Mouse (Mus musculus): Measurements from ENCODE around the gene Gm3415. TPM values are rescaled to one million over a fixed set of nuclear protein-coding genes. Genes with fewer than 3 reads are reported as not detected.
"Not testable (repeated sequence)": the region's sequence is repeated elsewhere in the genome, so short reads cannot be mapped to it uniquely, and the experiment has no call there.

Gm3415 gene
- total RNA-seq (2014; rRNA removed) (not detected in 2 replicates), polyA plus RNA-seq (2015; fragmentation: Nextera tagmentation; extraction: Ambion mirVana) (not detected in 2 replicates)

GRCm38 (mm10) chr5:146555836-146556235 is at the start of gene Gm3415:
Gm3415 (plus strand) TSS chr5:146556136.
- not testable (repeated sequence) for H3K27me3 ChIP-seq (ENCODE audit: insufficient read depth, low read length); DNase-seq; H3K4me3 ChIP-seq (ENCODE audit: low read depth, low read length); H3K4me1 ChIP-seq (ENCODE audit: insufficient read depth); H3K9me3 ChIP-seq (ENCODE audit: low read length); ATAC-seq; H3K4me2 ChIP-seq (ENCODE audit: low read depth); H3K27ac ChIP-seq (ENCODE audit: low read depth, low read length); H3K9ac ChIP-seq; H3K36me3 ChIP-seq (ENCODE audit: insufficient read depth)
- no CpG with 5 or more reads among the region's 3 CpGs for WGBS

GRCm38 (mm10) chr5:146513823-146514222 is 42.1 kb upstream of the Gm3415 start, which contains the start of gene Gm3402:
Gm3402 (plus strand) TSS chr5:146514123.
- H3K4me2 ChIP-seq (ENCODE audit: low read depth); DNase-seq; ATAC-seq; H3K4me3 ChIP-seq (ENCODE audit: low read depth, low read length); H3K27ac ChIP-seq (ENCODE audit: low read depth, low read length); H3K36me3 ChIP-seq (ENCODE audit: insufficient read depth); H3K27me3 ChIP-seq (ENCODE audit: insufficient read depth, low read length); H3K9me3 ChIP-seq (ENCODE audit: low read length); H3K4me1 ChIP-seq (ENCODE audit: insufficient read depth); H3K9ac ChIP-seq: not testable (repeated sequence)
- no CpG with 5 or more reads among the region's 5 CpGs for WGBS

GRCm38 (mm10) chr5:146525501-146525900 is 30.4 kb upstream of the Gm3415 start, which contains the start of gene Gm3404:
Gm3404 (plus strand) TSS chr5:146525801.
- not testable (repeated sequence) for DNase-seq, ATAC-seq
- no CpG with 5 or more reads among the region's 3 CpGs for WGBS

GRCm38 (mm10) chr5:146537347-146537746 is 18.6 kb upstream of the Gm3415 start, which contains the start of gene Gm3409:
Gm3409 (plus strand) TSS chr5:146537647.
- not testable (repeated sequence) for H3K27ac ChIP-seq (ENCODE audit: low read depth, low read length); H3K36me3 ChIP-seq (ENCODE audit: insufficient read depth); H3K4me1 ChIP-seq (ENCODE audit: insufficient read depth); H3K9ac ChIP-seq; H3K4me3 ChIP-seq (ENCODE audit: low read depth, low read length); DNase-seq; H3K4me2 ChIP-seq (ENCODE audit: low read depth); H3K9me3 ChIP-seq (ENCODE audit: low read length); H3K27me3 ChIP-seq (ENCODE audit: insufficient read depth, low read length); ATAC-seq
- WGBS: 89% methylated on average over 3 of the region's 3 CpGs

More at GRCm38 (mm10) chr5:146525501-146525900, 30.4 kb upstream of the Gm3415 start, which contains the start of gene Gm3404:
- H3K4me2 ChIP-seq (ENCODE audit: low read depth); H3K9ac ChIP-seq; H3K27me3 ChIP-seq (ENCODE audit: insufficient read depth, low read length); H3K4me1 ChIP-seq (ENCODE audit: insufficient read depth); H3K9me3 ChIP-seq (ENCODE audit: low read length); H3K27ac ChIP-seq (ENCODE audit: low read depth, low read length); H3K4me3 ChIP-seq (ENCODE audit: low read depth, low read length); H3K36me3 ChIP-seq (ENCODE audit: insufficient read depth): not testable (repeated sequence)

- no peak for ATAC-seq
- TF ChIP-seq CTCF (IDR thresholded peaks at IDR 0.05; ENCODE audit: low read depth): no peak
- H3K27ac ChIP-seq (ENCODE audit: low read depth, low read length): no peak overlapping the region
- no peak for DNase-seq
- H3K4me2 ChIP-seq (ENCODE audit: low read depth): no peak overlapping the region
- no peaks in the 10 kb centered on the region for H3K36me3 ChIP-seq (ENCODE audit: insufficient read depth)
- no peaks in the 10 kb centered on the region for H3K4me1 ChIP-seq (ENCODE audit: insufficient read depth)
- H3K4me3 ChIP-seq (ENCODE audit: low read depth, low read length): no peak overlapping the region
- H3K9ac ChIP-seq: no peak overlapping the region
- H3K27me3 ChIP-seq (ENCODE audit: insufficient read depth, low read length): no peaks in the 10 kb centered on the region
- no peaks in the 10 kb centered on the region for H3K9me3 ChIP-seq (ENCODE audit: low read length)
- WGBS: 94% methylated on average over 1 of the region's 1 CpGs
These were observed 8.3 kb downstream of the Gm3415 start for GRCm38 (mm10) chr5:146564259-146564658.

GRCm38 (mm10) chr5:146567054-146567453 is 11.1 kb downstream of the Gm3415 start:
- Histone ChIP-seq H3K9ac (no peak overlapping the region), H3K36me3 (ENCODE audit: insufficient read depth) (no peaks in the 10 kb centered on the region), H3K27me3 (ENCODE audit: insufficient read depth, low read length) (no peaks in the 10 kb centered on the region), H3K4me3 (ENCODE audit: low read depth, low read length) (no peak overlapping the region), H3K9me3 (ENCODE audit: low read length) (no peaks in the 10 kb centered on the region), H3K4me1 (ENCODE audit: insufficient read depth) (no peaks in the 10 kb centered on the region), H3K27ac (ENCODE audit: low read depth, low read length) (no peak overlapping the region), H3K4me2 (ENCODE audit: low read depth) (no peak overlapping the region)
- peak; percentile 46 for TF ChIP-seq CTCF (IDR thresholded peaks at IDR 0.05; ENCODE audit: low read depth)
- ATAC-seq (no peak), DNase-seq (no peak)
- WGBS: 62% methylated on average over 4 of the region's 4 CpGs

- not testable (repeated sequence) for H3K4me2 ChIP-seq (ENCODE audit: low read depth); H3K9me3 ChIP-seq (ENCODE audit: low read length); H3K4me1 ChIP-seq (ENCODE audit: insufficient read depth); H3K27ac ChIP-seq (ENCODE audit: low read depth, low read length); H3K9ac ChIP-seq; ATAC-seq; H3K36me3 ChIP-seq (ENCODE audit: insufficient read depth); H3K4me3 ChIP-seq (ENCODE audit: low read depth, low read length); H3K27me3 ChIP-seq (ENCODE audit: insufficient read depth, low read length); DNase-seq
- WGBS: 87% methylated on average over 6 of the region's 6 CpGs
These were observed 14.2 kb downstream of the Gm3415 start for GRCm38 (mm10) chr5:146570179-146570578.

- H3K4me3 ChIP-seq (ENCODE audit: low read depth, low read length); H3K4me1 ChIP-seq (ENCODE audit: insufficient read depth); H3K27me3 ChIP-seq (ENCODE audit: insufficient read depth, low read length); H3K9me3 ChIP-seq (ENCODE audit: low read length); H3K9ac ChIP-seq; H3K4me2 ChIP-seq (ENCODE audit: low read depth); H3K36me3 ChIP-seq (ENCODE audit: insufficient read depth): not testable (repeated sequence)
- DNase-seq (peak; percentile 89), ATAC-seq (peak; percentile 92)
- 23% methylated on average over 6 of the region's 6 CpGs for WGBS
- peak overlapping the region; percentile 59 for H3K27ac ChIP-seq (ENCODE audit: low read depth, low read length)
These were observed 16.1 kb downstream of the Gm3415 start for GRCm38 (mm10) chr5:146571830-146572734.

Data from forebrain, postnatal 0 days (tissue).